Mouse (Mus musculus) macrophage (primary cell): ENCODE results near the gene Mcpt2. TPM values are rescaled to one million over a fixed set of nuclear protein-coding genes. Genes with fewer than 3 reads are reported as not detected.
"Not testable (repeated sequence)": the region's sequence is repeated elsewhere in the genome, so short reads cannot be mapped to it uniquely, and the experiment has no call there.

Experiments used
- H3K27ac ChIP-seq: fragments of 350-480 bp; formaldehyde crosslinking; 2 replicates; pipeline ENCODE4 v1.9.0; 2021
- H3K36me3 ChIP-seq: fragments of 350-480 bp; formaldehyde crosslinking; 2 replicates; pipeline ENCODE4 v1.9.0; 2021; ENCODE audit errors: inconsistent target
- H3K4me3 ChIP-seq: fragments of 350-480 bp; formaldehyde crosslinking; 2 replicates; pipeline ENCODE4 v1.9.0; 2021; ENCODE audit errors: inconsistent target
- H3K79me2 ChIP-seq: fragments of 350-480 bp; formaldehyde crosslinking; 2 replicates; pipeline ENCODE4 v1.9.0; 2021; ENCODE audit errors: inconsistent target
- WGBS: methylation state at CpG from one replicate; pipeline ENCODE4 v1.1.7; 2026; ENCODE audit warnings: inconsistent platforms; ENCODE audit not compliant: missing documents; 5-methylcytosine and 5-hydroxymethylcytosine counted together
- polyA plus RNA-seq: library from polyadenylated mRNA; stranded (reverse); fragments of 250-400 nt; gene quantifications from 3 replicates; pipeline ENCODE4 v1.2.4, GENCODE M21; 2018; ENCODE audit warnings: inconsistent platforms
- total RNA-seq, 78 experiments: library from RNA; depleted of rRNA; stranded (reverse); fragments of 250-400 nt; gene quantifications; 1 replicate in 9 of 78; 2 replicates in 24 of 78; 3 replicates in 43 of 78; 4 replicates in 2 of 78; pipeline ENCODE4 v1.2.4; 2018; ENCODE audit warnings: inconsistent platforms in 56 of 78

The Mcpt2 gene
- not detected for total RNA-seq (2018; cell fraction: chromatin; rRNA removed)
- not detected for total RNA-seq (2018; cell fraction: cytosol; rRNA removed)
- total RNA-seq (2018; cell fraction: nucleus; rRNA removed) = not detected
- polyA plus RNA-seq = not detected in 3 replicates

GRCm38 (mm10) chr14:56041792-56042191 lies at the start of gene Mcpt2:
Mcpt2 (plus strand) TSS chr14:56042041.
- H3K36me3 ChIP-seq, H3K4me3 ChIP-seq, H3K27ac ChIP-seq, H3K79me2 ChIP-seq: not testable (repeated sequence)
- 80% methylated on average over 1 of the region's 1 CpGs for WGBS

GRCm38 (mm10) chr14:56013147-56013546 lies 28.7 kb upstream of the Mcpt2 start:
- 92% methylated on average over 3 of the region's 3 CpGs for WGBS
- no peak overlapping the region for H3K4me3 ChIP-seq
- no peak overlapping the region for H3K27ac ChIP-seq
- H3K36me3 ChIP-seq = no peaks in the 10 kb centered on the region
- H3K79me2 ChIP-seq = no peaks in the 10 kb centered on the region

- 54% methylated on average over 2 of the region's 2 CpGs for WGBS
Observed at GRCm38 (mm10) chr14:56013924-56014323, 27.9 kb upstream of the Mcpt2 start.

GRCm38 (mm10) chr14:56017671-56018070 lies 24.2 kb upstream of the Mcpt2 start, which contains the start of gene Mcpt1:
Mcpt1 (plus strand) TSS chr14:56017971.
- H3K36me3 ChIP-seq, H3K79me2 ChIP-seq, H3K27ac ChIP-seq, H3K4me3 ChIP-seq: not testable (repeated sequence)
- 75% methylated on average over 3 of the region's 3 CpGs for WGBS

More at GRCm38 (mm10) chr14:56013924-56014323, 27.9 kb upstream of the Mcpt2 start:
- Histone ChIP-seq H3K4me3 (no peak overlapping the region), H3K27ac (no peak overlapping the region), H3K79me2 (no peaks in the 10 kb centered on the region), H3K36me3 (no peaks in the 10 kb centered on the region)

GRCm38 (mm10) chr14:56019446-56019845 lies 22.4 kb upstream of the Mcpt2 start:
- 14% methylated on average over 1 of the region's 1 CpGs for WGBS

GRCm38 (mm10) chr14:56021305-56021704 lies 20.5 kb upstream of the Mcpt2 start:
- not testable (repeated sequence) for H3K36me3 ChIP-seq, H3K27ac ChIP-seq, H3K4me3 ChIP-seq, H3K79me2 ChIP-seq
- WGBS = 81% methylated on average over 2 of the region's 4 CpGs

More at GRCm38 (mm10) chr14:56019446-56019845, 22.4 kb upstream of the Mcpt2 start:
- no peaks in the 10 kb centered on the region for H3K36me3 ChIP-seq
- no peak overlapping the region for H3K4me3 ChIP-seq
- H3K27ac ChIP-seq = no peak overlapping the region
- H3K79me2 ChIP-seq = no peaks in the 10 kb centered on the region

GRCm38 (mm10) chr14:56030395-56030794 lies 11.4 kb upstream of the Mcpt2 start, which contains the start of gene Mcpt9:
Mcpt9 (minus strand) TSS chr14:56030495.
- H3K4me3 ChIP-seq, H3K27ac ChIP-seq, H3K79me2 ChIP-seq, H3K36me3 ChIP-seq: not testable (repeated sequence)
- whole genome bisulfite sequencing = 83% methylated on average over 1 of the region's 3 CpGs

GRCm38 (mm10) chr14:56034433-56034832 lies 7.4 kb upstream of the Mcpt2 start:
- Histone ChIP-seq H3K79me2 (no peaks in the 10 kb centered on the region), H3K27ac (no peak overlapping the region), H3K36me3 (no peaks in the 10 kb centered on the region), H3K4me3 (no peak overlapping the region)
- 17% methylated on average over 2 of the region's 2 CpGs for WGBS

- Histone ChIP-seq H3K27ac (no peak overlapping the region), H3K4me3 (no peak overlapping the region), H3K36me3 (no peaks in the 10 kb centered on the region), H3K79me2 (no peaks in the 10 kb centered on the region)
- 35% methylated on average over 3 of the region's 3 CpGs for WGBS
Observed at GRCm38 (mm10) chr14:56055408-56055807, 13.6 kb downstream of the Mcpt2 start.

- H3K79me2 ChIP-seq = no peaks in the 10 kb centered on the region
- no peak overlapping the region for H3K27ac ChIP-seq
- no peak overlapping the region for H3K4me3 ChIP-seq
- WGBS = 89% methylated on average over 4 of the region's 4 CpGs
- H3K36me3 ChIP-seq = no peaks in the 10 kb centered on the region
Observed at GRCm38 (mm10) chr14:56057722-56058121, 15.9 kb downstream of the Mcpt2 start.

- H3K79me2 ChIP-seq, H3K4me3 ChIP-seq, H3K27ac ChIP-seq, H3K36me3 ChIP-seq: not testable (repeated sequence)
- 69% methylated on average over 3 of the region's 3 CpGs for WGBS
Observed at GRCm38 (mm10) chr14:56062213-56062612, 20.4 kb downstream of the Mcpt2 start, which contains the start of gene Mcpt4. Mcpt4 (minus strand) TSS chr14:56062313.

- no peaks in the 10 kb centered on the region for H3K36me3 ChIP-seq
- H3K27ac ChIP-seq = no peak overlapping the region
- no peaks in the 10 kb centered on the region for H3K79me2 ChIP-seq
- 67% methylated on average over 4 of the region's 4 CpGs for WGBS
- H3K4me3 ChIP-seq = no peak overlapping the region
Observed at GRCm38 (mm10) chr14:56082016-56082415, 40.2 kb downstream of the Mcpt2 start.

- 78% methylated on average over 2 of the region's 2 CpGs for WGBS
- H3K79me2 ChIP-seq = no peaks in the 10 kb centered on the region
- no peak within 1 kb of the TSS for H3K4me3 ChIP-seq
- H3K27ac ChIP-seq = no peak within 1 kb of the TSS
- H3K36me3 ChIP-seq = no peaks in the 10 kb centered on the region
Observed at GRCm38 (mm10) chr14:56085167-56085566, 43.3 kb downstream of the Mcpt2 start, which contains the start of gene Mcpt8. Mcpt8 (minus strand) TSS chr14:56085273.

- no peaks in the 10 kb centered on the region for H3K79me2 ChIP-seq
- 64% methylated on average over 3 of the region's 3 CpGs for WGBS
- H3K4me3 ChIP-seq = no peak overlapping the region
- no peak overlapping the region for H3K27ac ChIP-seq
- H3K36me3 ChIP-seq = no peaks in the 10 kb centered on the region
Observed at GRCm38 (mm10) chr14:56086711-56087110, 44.9 kb downstream of the Mcpt2 start.

GRCm38 (mm10) chr14:56093353-56093752 lies 51.5 kb downstream of the Mcpt2 start:
- no peaks in the 10 kb centered on the region for H3K36me3 ChIP-seq
- H3K27ac ChIP-seq = no peak overlapping the region
- H3K4me3 ChIP-seq = no peak overlapping the region
- 41% methylated on average over 2 of the region's 2 CpGs for WGBS
- no peaks in the 10 kb centered on the region for H3K79me2 ChIP-seq
